Mouse (Mus musculus) forebrain, embryonic 11.5 days (tissue): ENCODE data around the gene Nenf. TPM values are rescaled to one million over a fixed set of nuclear protein-coding genes. Genes with fewer than 3 reads are reported as not detected.

Experiments used
- ATAC-seq: fragments of 200-750 bp; cut with Nextera tagmentation; replicated peaks from 2 replicates; pipeline ENCODE4 v1.8.0; 2017; ENCODE audit warnings: moderate TSS enrichment; ENCODE audit not compliant: low FRiP score
- DNase-seq: peaks from one replicate; pipeline ENCODE4 v3.0.0-alpha.2; 2017; ENCODE audit warnings: low spot score
- H3K27ac ChIP-seq: fragments of 300-500 bp; sonication (generic); 2 replicates; pipeline ENCODE4 v1.5.1; 2014; ENCODE audit warnings: low read depth, low read length
- H3K27me3 ChIP-seq: fragments of 300-500 bp; sonication (generic); 2 replicates; pipeline ENCODE4 v1.6.1; 2014; ENCODE audit warnings: mild to moderate bottlenecking, low read length, mixed read lengths; ENCODE audit not compliant: control insufficient read depth, insufficient read depth
- H3K36me3 ChIP-seq: fragments of 300-500 bp; sonication (generic); 2 replicates; pipeline ENCODE4 v1.6.1; 2014; ENCODE audit warnings: mild to moderate bottlenecking, low read length, moderate library complexity, mixed read lengths; ENCODE audit not compliant: control insufficient read depth, insufficient read depth
- H3K4me1 ChIP-seq: fragments of 300-500 bp; sonication (generic); replicated peaks from 2 replicates; pipeline ENCODE4 v1.6.1; 2014; ENCODE audit warnings: low read length, mixed read lengths; ENCODE audit not compliant: control insufficient read depth, insufficient read depth
- H3K4me2 ChIP-seq: fragments of 300-500 bp; sonication (generic); 2 replicates; pipeline ENCODE4 v1.6.1; 2014; ENCODE audit warnings: low read depth, mild to moderate bottlenecking, low read length, moderate library complexity, mixed read lengths; ENCODE audit not compliant: severe bottlenecking
- H3K4me3 ChIP-seq: fragments of 300-500 bp; sonication (generic); 2 replicates; pipeline ENCODE4 v1.5.1; 2014; ENCODE audit warnings: low read depth, low read length
- H3K9ac ChIP-seq: fragments of 300-500 bp; sonication (generic); 2 replicates; pipeline ENCODE4 v1.6.1; 2014; ENCODE audit warnings: low read length
- H3K9me3 ChIP-seq: fragments of 300-500 bp; sonication (generic); 2 replicates; pipeline ENCODE4 v1.6.1; 2016; ENCODE audit warnings: low read length, mixed read lengths; ENCODE audit not compliant: control insufficient read depth
- WGBS: fragments of 180-500 bp; shearing (Covaris S2); extraction: QIAGEN DNeasy Blood & Tissue Kit; methylation state at CpG from one replicate; pipeline ENCODE4 v1.1.7; 2014; 5-methylcytosine and 5-hydroxymethylcytosine counted together
- polyA plus RNA-seq: library from polyadenylated mRNA; unstranded; fragments of >200 nt; fragmentation: Nextera tagmentation; extraction: Ambion mirVana; gene quantifications from 2 replicates; pipeline ENCODE4 v1.2.1, GENCODE M21; 2014

Nenf gene
- polyA plus RNA-seq, 1 experiment from 2014 or later = 57.6 TPM

- H3K27me3 ChIP-seq = no peaks in the 10 kb centered on the region
- WGBS = 61% methylated on average over 2 of the region's 2 CpGs
- no peak overlapping the region for H3K4me2 ChIP-seq
- no peak for DNase-seq
- no peak for ATAC-seq
- H3K36me3 ChIP-seq = no peaks in the 10 kb centered on the region
- no peaks in the 10 kb centered on the region for H3K9me3 ChIP-seq
- H3K4me3 ChIP-seq = no peak overlapping the region
- H3K27ac ChIP-seq = no peak overlapping the region
- H3K9ac ChIP-seq = no peak overlapping the region
- H3K4me1 ChIP-seq = no peaks in the 10 kb centered on the region
Measured at GRCm38 (mm10) chr1:191257981-191258380, 60.0 kb downstream of the Nenf start.

- no peak for DNase-seq
- H3K27ac ChIP-seq = no peak overlapping the region
- ATAC-seq = no peak
- H3K9me3 ChIP-seq = no peaks in the 10 kb centered on the region
- no peak overlapping the region for H3K9ac ChIP-seq
- no peak overlapping the region for H3K4me3 ChIP-seq
- H3K36me3 ChIP-seq = no peaks in the 10 kb centered on the region
- WGBS = 79% methylated on average over 3 of the region's 3 CpGs
- no peaks in the 10 kb centered on the region for H3K4me1 ChIP-seq
- no peaks in the 10 kb centered on the region for H3K27me3 ChIP-seq
- no peak overlapping the region for H3K4me2 ChIP-seq
Measured at GRCm38 (mm10) chr1:191257351-191257771, 60.6 kb downstream of the Nenf start.

Other genes starting within 250 kb of the Nenf start
- gene Batf3, start 220.3 kb downstream of the Nenf start, polyA plus RNA-seq = 6.0 and 6.1 TPM in 2 replicates
- gene Fam71a, start 153.4 kb downstream of the Nenf start, polyA plus RNA-seq = not detected in 2 replicates
- gene Atf3, start 100.2 kb downstream of the Nenf start, polyA plus RNA-seq = 2.0 and 2.4 TPM in 2 replicates
- gene Tmem206, start 7.7 kb upstream of the Nenf start, polyA plus RNA-seq = 34.2 and 35.5 TPM in 2 replicates
- 19.4 and 21.9 TPM in 2 replicates for gene Ppp2r5a, start 85.1 kb upstream of the Nenf start, polyA plus RNA-seq